Mouse (Mus musculus) CH12.LX (cell line): Measurements from ENCODE around the gene Etnk2. TPM values are rescaled to one million over a fixed set of nuclear protein-coding genes. Genes with fewer than 3 reads are reported as not detected.

Experiments used
- DNase-seq: peaks from one replicate; pipeline ENCODE4 v3.0.0-alpha.2; 2013; ENCODE audit errors: extremely low read depth
- H3K27ac ChIP-seq: 2 replicates; pipeline ENCODE4 v1.5.1; 2012; ENCODE audit warnings: low read depth, mild to moderate bottlenecking, control low read depth, moderate library complexity; ENCODE audit not compliant: insufficient read depth
- H3K27me3 ChIP-seq: replicated peaks from 2 replicates; pipeline ENCODE3; 2012; ENCODE audit warnings: inconsistent platforms
- H3K36me3 ChIP-seq, 2 experiments: replicated peaks in 1 of 2; 2 replicates each; pipeline versions ENCODE3 to v1.6.1; 2012; ENCODE audit warnings: inconsistent platforms in 1 of 2, low read length in 1 of 2, mild to moderate bottlenecking in 1 of 2, mixed read lengths in 1 of 2, moderate library complexity in 1 of 2; ENCODE audit not compliant: control insufficient read depth in 1 of 2, insufficient read depth in 1 of 2
- H3K4me1 ChIP-seq, 2 experiments: 2 replicates each; pipeline ENCODE4 v1.6.1; 2012; ENCODE audit warnings: inconsistent platforms in 1 of 2, moderate library complexity in 1 of 2; ENCODE audit not compliant: insufficient read depth in 2 of 2, control insufficient read depth in 1 of 2
- H3K4me2 ChIP-seq: 2 replicates; pipeline ENCODE4 v1.6.1; 2012; ENCODE audit warnings: low read depth, mild to moderate bottlenecking, control low read depth; ENCODE audit not compliant: poor library complexity, insufficient read depth, severe bottlenecking
- H3K4me3 ChIP-seq, 3 experiments: fragments of 150-350 bp in 1 of 3; sonication (generic) in 1 of 3; replicated peaks in 1 of 3; 2 replicates each; pipeline versions ENCODE3 to v1.5.1; 2011 to 2012; ENCODE audit warnings: low read depth in 2 of 3, low read length in 2 of 3, mild to moderate bottlenecking in 2 of 3, moderate library complexity in 2 of 3, control low read depth in 1 of 3, improper control_type of control experiment in 1 of 3, inconsistent platforms in 1 of 3, mixed read lengths in 1 of 3; ENCODE audit not compliant: poor library complexity in 1 of 3
- H3K79me2 ChIP-seq: replicated peaks from 2 replicates; pipeline ENCODE4 v1.6.1; 2012; ENCODE audit warnings: mild to moderate bottlenecking, moderate library complexity; ENCODE audit not compliant: control insufficient read depth, poor library complexity, insufficient read depth, severe bottlenecking; ENCODE audit errors: extremely low read depth
- H3K9ac ChIP-seq: 2 replicates; pipeline ENCODE4 v1.6.1; 2012; ENCODE audit warnings: low read depth, mild to moderate bottlenecking, control low read depth, moderate library complexity; ENCODE audit not compliant: insufficient read depth
- H3K9me3 ChIP-seq: replicated peaks from 2 replicates; pipeline ENCODE3; 2012; ENCODE audit warnings: low read length, inconsistent platforms, mixed read lengths
- CHD1 ChIP-seq: IDR thresholded peaks from 2 replicates; pipeline ENCODE4 v1.6.1; 2012; ENCODE audit warnings: low read depth, low read length, improper control_type of control experiment, inconsistent platforms
- CHD2 ChIP-seq: IDR thresholded peaks from 2 replicates; pipeline ENCODE4 v1.6.1; 2011; ENCODE audit warnings: low read length, improper control_type of control experiment
- CTCF ChIP-seq, 2 experiments: IDR thresholded peaks in 1 of 2; conservative IDR thresholded peaks in 1 of 2; 2 replicates each; pipeline ENCODE4 v1.5.1; 2011 to 2012; ENCODE audit warnings: low read depth in 2 of 2, low read length in 2 of 2, improper control_type of control experiment in 1 of 2, inconsistent platforms in 1 of 2, mild to moderate bottlenecking in 1 of 2, moderate library complexity in 1 of 2
- E2F4 ChIP-seq: IDR thresholded peaks from 2 replicates; pipeline ENCODE4 v1.6.1; 2011; ENCODE audit warnings: low read depth, low read length, improper control_type of control experiment; ENCODE audit not compliant: insufficient replicate concordance
- EP300 ChIP-seq: IDR thresholded peaks from 2 replicates; pipeline ENCODE4 v1.6.1; 2011; ENCODE audit warnings: low read length, improper control_type of control experiment
- GABPA ChIP-seq: IDR thresholded peaks from 2 replicates; pipeline ENCODE4 v1.6.1; 2012; ENCODE audit warnings: low read depth, low read length, improper control_type of control experiment, inconsistent platforms; ENCODE audit not compliant: insufficient replicate concordance
- HCFC1 ChIP-seq: IDR thresholded peaks from 2 replicates; pipeline ENCODE4 v1.6.1; 2012; ENCODE audit warnings: low read depth, mild to moderate bottlenecking, inconsistent platforms, low read length, improper control_type of control experiment
- KAT2A ChIP-seq: IDR thresholded peaks from 2 replicates; pipeline ENCODE4 v1.6.1; 2012; ENCODE audit warnings: low read length, improper control_type of control experiment, inconsistent platforms; ENCODE audit not compliant: insufficient replicate concordance
- MAZ ChIP-seq: IDR thresholded peaks from 2 replicates; pipeline ENCODE4 v1.6.1; 2012; ENCODE audit warnings: low read depth, mild to moderate bottlenecking, inconsistent platforms, low read length, improper control_type of control experiment, moderate library complexity
- MXI1 ChIP-seq: IDR thresholded peaks from 2 replicates; pipeline ENCODE4 v1.6.1; 2011; ENCODE audit warnings: mild to moderate bottlenecking, low read depth, low read length, improper control_type of control experiment
- NELFE ChIP-seq: IDR thresholded peaks from 2 replicates; pipeline ENCODE4 v1.6.1; 2011; ENCODE audit warnings: low read depth, low read length, improper control_type of control experiment
- NRF1 ChIP-seq: IDR thresholded peaks from 2 replicates; pipeline ENCODE4 v1.6.1; 2014; ENCODE audit warnings: low read depth, mild to moderate bottlenecking, inconsistent platforms, low read length, improper control_type of control experiment, moderate library complexity
- POLR2AphosphoS2 ChIP-seq: IDR thresholded peaks from 2 replicates; pipeline ENCODE4 v1.6.1; 2011; ENCODE audit warnings: low read depth, low read length, improper control_type of control experiment
- SMC3 ChIP-seq: IDR thresholded peaks from 2 replicates; pipeline ENCODE4 v1.6.1; 2011; ENCODE audit warnings: low read depth, low read length, improper control_type of control experiment
- TBP ChIP-seq: conservative IDR thresholded peaks from 2 replicates; pipeline ENCODE4 v1.6.1; 2011; ENCODE audit warnings: low read depth, low read length, improper control_type of control experiment
- UBTF ChIP-seq: IDR thresholded peaks from 2 replicates; pipeline ENCODE4 v1.6.1; 2012; ENCODE audit warnings: low read depth, mild to moderate bottlenecking, inconsistent platforms, low read length, improper control_type of control experiment, moderate library complexity
- USF1 ChIP-seq: IDR thresholded peaks from 2 replicates; pipeline ENCODE4 v1.6.1; 2014; ENCODE audit warnings: low read depth, mild to moderate bottlenecking, inconsistent platforms, low read length, improper control_type of control experiment
- USF2 ChIP-seq: conservative IDR thresholded peaks from 2 replicates; pipeline ENCODE4 v1.6.1; 2011; ENCODE audit warnings: low read depth, low read length, improper control_type of control experiment
- ZC3H11A ChIP-seq: IDR thresholded peaks from 2 replicates; pipeline ENCODE4 v1.6.1; 2012; ENCODE audit warnings: low read depth, mild to moderate bottlenecking, inconsistent platforms, low read length, improper control_type of control experiment
- ZKSCAN1 ChIP-seq: IDR thresholded peaks from 2 replicates; pipeline ENCODE4 v1.6.1; 2012; ENCODE audit warnings: low read depth, inconsistent platforms, low read length, improper control_type of control experiment, borderline replicate concordance
- ZMIZ1 ChIP-seq: IDR thresholded peaks from 2 replicates; pipeline ENCODE4 v1.6.1; 2012; ENCODE audit warnings: low read depth, mild to moderate bottlenecking, inconsistent platforms, low read length, improper control_type of control experiment
- ZNF384 ChIP-seq: IDR thresholded peaks from 2 replicates; pipeline ENCODE4 v1.6.1; 2012; ENCODE audit warnings: low read depth, low read length, improper control_type of control experiment, inconsistent platforms
- dilution Hi-C: fragments of 300-500 bp; cut with MboI; formaldehyde crosslinking; loops from 2 replicates; pipeline ENCODE4 v1.14.3; 2020; ENCODE audit warnings: low sequenced_read_pairs; ENCODE audit not compliant: extremely low pct_unique_long_range_greater_than_20kb, extremely low pct_ligation_motif_present
- in situ Hi-C: fragments of 300-500 bp; cut with MboI; formaldehyde crosslinking; loops from 3 replicates; pipeline ENCODE4 v1.14.3; 2019; ENCODE audit warnings: low sequenced_read_pairs, low pct_ligation_motif_present, low pct_unique_long_range_greater_than_20kb, mixed read lengths
- polyA plus RNA-seq: library from polyadenylated mRNA; unstranded; fragments of >175 nt; gene quantifications from 2 replicates; pipeline ENCODE4 v1.2.1, GENCODE M21; 2012; ENCODE audit warnings: low read depth; ENCODE audit not compliant: insufficient read length
- total RNA-seq, 2 experiments: library from RNA; depleted of rRNA; stranded (reverse); fragments of 300-350 nt in 1 of 2; fragments of >200 nt in 1 of 2; gene quantifications; 2 replicates each; pipeline ENCODE4 v1.2.3; 2012 to 2014

The Etnk2 gene
- total and polyA plus RNA-seq, 3 experiments, result 0.30 TPM; not detected in 2

GRCm38 (mm10) chr1:133327094-133327493 is 36.3 kb upstream of the Etnk2 start:
- H3K79me2 ChIP-seq, result no peaks in the 10 kb centered on the region
- in situ Hi-C loops, result loop anchor here (10.0 kb wide), 1 partner anchor 278 kb away; no protein-coding TSS in a partner anchor
- H3K4me1 ChIP-seq, result no peaks in the 10 kb centered on the region; a peak in 1 of 4 replicates
- H3K27ac ChIP-seq, result no peak overlapping the region
- H3K27me3 ChIP-seq, result peaks cover 74% of the 10 kb centered on the region
- peak in 1 of 2 experiments; percentile 29; a peak in 2 of 4 replicates for TF ChIP-seq CTCF (conservative IDR thresholded peaks at IDR 0.05 in 1 of 2, IDR thresholded peaks at IDR 0.05 in 1 of 2; ENCODE audit: low read depth in 2 of 2, low read length in 2 of 2)
- TF ChIP-seq CHD1, result no peak
- TF ChIP-seq USF1, result no peak
- TF ChIP-seq, all 38 proteins: peak for 1
- H3K4me3 ChIP-seq, result no peak overlapping the region
- dilution Hi-C loops, result no loop called here
- peaks cover 3% of the 10 kb centered on the region for H3K9me3 ChIP-seq
- H3K4me2 ChIP-seq, result no peak overlapping the region
- H3K36me3 ChIP-seq, result no peaks in the 10 kb centered on the region
- DNase-seq, result no peak
- H3K9ac ChIP-seq, result no peak overlapping the region

GRCm38 (mm10) chr1:133328299-133328795 is 35.0 kb upstream of the Etnk2 start:
- no peak for TF ChIP-seq TBP
- no peak for TF ChIP-seq MXI1
- TF ChIP-seq NELFE, result no peak
- no peak for TF ChIP-seq UBTF
- TF ChIP-seq USF2, result no peak
- no peak for TF ChIP-seq HCFC1
- no peak for TF ChIP-seq ZKSCAN1
- no peak for DNase-seq
- no peaks in the 10 kb centered on the region for H3K36me3 ChIP-seq
- no peak overlapping the region for H3K4me2 ChIP-seq
- H3K4me1 ChIP-seq, result no peaks in the 10 kb centered on the region
- dilution Hi-C loops (no loop called here), in situ Hi-C loops (loop anchor here (10.0 kb wide), 1 partner anchor 276 kb away; no protein-coding TSS in a partner anchor)
- H3K9ac ChIP-seq, result no peak overlapping the region
- no peak overlapping the region for H3K27ac ChIP-seq
- no peak overlapping the region for H3K4me3 ChIP-seq
- peaks cover 3% of the 10 kb centered on the region for H3K9me3 ChIP-seq
- peaks cover 78% of the 10 kb centered on the region for H3K27me3 ChIP-seq
- H3K79me2 ChIP-seq, result no peaks in the 10 kb centered on the region

GRCm38 (mm10) chr1:133328896-133329637 is 34.3 kb upstream of the Etnk2 start:
- Histone ChIP-seq H3K4me3 (no peak overlapping the region), H3K9me3 (peaks cover 6% of the 10 kb centered on the region), H3K36me3 (no peaks in the 10 kb centered on the region), H3K79me2 (no peaks in the 10 kb centered on the region), H3K27me3 (peaks cover 75% of the 10 kb centered on the region), H3K4me2 (no peak overlapping the region), H3K27ac (no peak overlapping the region), H3K9ac (no peak overlapping the region), H3K4me1 (no peaks in the 10 kb centered on the region)
- no peak for TF ChIP-seq EP300
- TF ChIP-seq CHD1, result no peak
- TF ChIP-seq NRF1, result no peak
- TF ChIP-seq CTCF (conservative IDR thresholded peaks at IDR 0.05 in 1 of 2, IDR thresholded peaks at IDR 0.05 in 1 of 2; ENCODE audit: low read depth in 2 of 2, low read length in 2 of 2), result no peak
- no peak for TF ChIP-seq UBTF
- no peak for TF ChIP-seq GABPA
- TF ChIP-seq KAT2A, result no peak
- no peak for TF ChIP-seq POLR2AphosphoS2
- no peak for TF ChIP-seq E2F4
- no peak for TF ChIP-seq ZNF384
- TF ChIP-seq USF1, result no peak
- no peak for TF ChIP-seq ZC3H11A
- TF ChIP-seq HCFC1, result no peak
- TF ChIP-seq ZMIZ1, result no peak
- TF ChIP-seq MAZ, result no peak
- no peak for TF ChIP-seq SMC3
- TF ChIP-seq CHD2, result no peak
- no peak for DNase-seq
- in situ Hi-C loops (loop anchor here (10.0 kb wide), 1 partner anchor 276 kb away; no protein-coding TSS in a partner anchor), dilution Hi-C loops (no loop called here)
